Mouse (Mus musculus): ENCODE data around the gene Cyp27b1. TPM values are rescaled to one million over a fixed set of nuclear protein-coding genes. Genes with fewer than 3 reads are reported as not detected.
"Not testable (repeated sequence)": the region's sequence is repeated elsewhere in the genome, so short reads cannot be mapped to it uniquely, and the experiment has no call there.

Gene Cyp27b1
- polyA plus RNA-seq, 1 experiment from 2014 or later = not detected

GRCm38 (mm10) chr10:127050119-127050474 is 2.0 kb downstream of the Cyp27b1 start:
- 11% methylated on average over 10 of the region's 10 CpGs for WGBS (ENCODE audit: insufficient replicate concordance)
- H3K9me3 ChIP-seq (replicated peaks) = no peaks in the 10 kb centered on the region
- no peak overlapping the region for H3K9ac ChIP-seq
- H3K4me2 ChIP-seq = no peak overlapping the region
- H3K27me3 ChIP-seq = peaks cover 83% of the 10 kb centered on the region
- peaks cover 8% of the 10 kb centered on the region; the same call in 1 of the 2 replicates for H3K4me1 ChIP-seq (replicated peaks)
- H3K36me3 ChIP-seq (replicated peaks) = no peaks in the 10 kb centered on the region
- ATAC-seq (ENCODE audit: insufficient read depth) = no peak; the same call in 1 of the 2 replicates
- no peak overlapping the region for H3K4me3 ChIP-seq (replicated peaks)
- H3K27ac ChIP-seq (replicated peaks) = no peak overlapping the region

- H3K4me1 ChIP-seq (replicated peaks) = peaks cover 15% of the 10 kb centered on the region
- 49% methylated on average over 4 of the region's 4 CpGs for WGBS (ENCODE audit: insufficient replicate concordance)
- no peak overlapping the region for H3K4me3 ChIP-seq (replicated peaks)
- H3K27me3 ChIP-seq = peaks cover 99% of the 10 kb centered on the region
- H3K27ac ChIP-seq (replicated peaks) = no peak overlapping the region
- no peak for ATAC-seq (ENCODE audit: insufficient read depth)
- H3K4me2 ChIP-seq = no peak overlapping the region
- no peaks in the 10 kb centered on the region for H3K9me3 ChIP-seq (replicated peaks)
- H3K36me3 ChIP-seq (replicated peaks) = no peaks in the 10 kb centered on the region
- no peak overlapping the region for H3K9ac ChIP-seq
Observed at GRCm38 (mm10) chr10:127054646-127055045, 6.6 kb downstream of the Cyp27b1 start.

- H3K27ac ChIP-seq (replicated peaks) = no peak overlapping the region
- H3K27me3 ChIP-seq = peaks cover 99% of the 10 kb centered on the region
- no peak overlapping the region for H3K9ac ChIP-seq
- no peak overlapping the region for H3K4me2 ChIP-seq
- H3K36me3 ChIP-seq (replicated peaks) = no peaks in the 10 kb centered on the region
- H3K4me1 ChIP-seq (replicated peaks) = peaks cover 19% of the 10 kb centered on the region
- 37% methylated on average over 8 of the region's 8 CpGs for WGBS (ENCODE audit: insufficient replicate concordance)
- H3K9me3 ChIP-seq (replicated peaks) = no peaks in the 10 kb centered on the region
- H3K4me3 ChIP-seq (replicated peaks) = no peak overlapping the region
- no peak for ATAC-seq (ENCODE audit: insufficient read depth)
Observed at GRCm38 (mm10) chr10:127055406-127055805, 7.4 kb downstream of the Cyp27b1 start.

- H3K4me3 ChIP-seq (replicated peaks) = no peak overlapping the region
- peaks cover 20% of the 10 kb centered on the region for H3K4me1 ChIP-seq (replicated peaks)
- H3K9me3 ChIP-seq (replicated peaks) = no peaks in the 10 kb centered on the region
- 78% methylated on average over 20 of the region's 20 CpGs for WGBS (ENCODE audit: insufficient replicate concordance)
- H3K4me2 ChIP-seq = no peak overlapping the region
- no peak for ATAC-seq (ENCODE audit: insufficient read depth)
- H3K36me3 ChIP-seq (replicated peaks) = no peaks in the 10 kb centered on the region
- no peak overlapping the region for H3K9ac ChIP-seq
- no peak overlapping the region for H3K27ac ChIP-seq (replicated peaks)
- H3K27me3 ChIP-seq = peaks cover 99% of the 10 kb centered on the region
Observed at GRCm38 (mm10) chr10:127056490-127056889, 8.4 kb downstream of the Cyp27b1 start.

- no peak overlapping the region for H3K4me3 ChIP-seq (replicated peaks)
- no peaks in the 10 kb centered on the region for H3K9me3 ChIP-seq (replicated peaks)
- 2% methylated on average over 9 of the region's 9 CpGs for WGBS (ENCODE audit: insufficient replicate concordance)
- peaks cover 95% of the 10 kb centered on the region for H3K27me3 ChIP-seq
- H3K27ac ChIP-seq (replicated peaks) = no peak overlapping the region
- peak overlapping the region; percentile 89 for H3K4me2 ChIP-seq
- H3K4me1 ChIP-seq (replicated peaks) = peaks cover 30% of the 10 kb centered on the region
- ATAC-seq (ENCODE audit: insufficient read depth) = no peak
- no peaks in the 10 kb centered on the region for H3K36me3 ChIP-seq (replicated peaks)
- H3K9ac ChIP-seq = no peak overlapping the region
Observed at GRCm38 (mm10) chr10:127058161-127058560, 10.1 kb downstream of the Cyp27b1 start.

- ATAC-seq (ENCODE audit: insufficient read depth) = no peak
- H3K4me2 ChIP-seq = peak overlapping the region; percentile 89
- no peak overlapping the region for H3K27ac ChIP-seq (replicated peaks)
- peaks cover 89% of the 10 kb centered on the region for H3K27me3 ChIP-seq
- no peaks in the 10 kb centered on the region for H3K36me3 ChIP-seq (replicated peaks)
- H3K9me3 ChIP-seq (replicated peaks) = no peaks in the 10 kb centered on the region
- peaks cover 35% of the 10 kb centered on the region for H3K4me1 ChIP-seq (replicated peaks)
- no peak overlapping the region for H3K9ac ChIP-seq
- H3K4me3 ChIP-seq (replicated peaks) = peak overlapping the region; percentile 61; the same call in 1 of the 2 replicates
- 11% methylated on average over 8 of the region's 8 CpGs for WGBS (ENCODE audit: insufficient replicate concordance)
Observed at GRCm38 (mm10) chr10:127058708-127059107, 10.7 kb downstream of the Cyp27b1 start.

GRCm38 (mm10) chr10:127059174-127059967 is 11.3 kb downstream of the Cyp27b1 start:
- Histone ChIP-seq H3K9me3 (replicated peaks) (no peaks in the 10 kb centered on the region), H3K36me3 (replicated peaks) (no peaks in the 10 kb centered on the region), H3K27me3 (peaks cover 83% of the 10 kb centered on the region), H3K27ac (replicated peaks) (no peak overlapping the region), H3K4me1 (replicated peaks) (peaks cover 42% of the 10 kb centered on the region), H3K4me3 (replicated peaks) (peak overlapping the region; percentile 61), H3K9ac (peak overlapping the region; percentile 27; the same call in 1 of the 2 replicates), H3K4me2 (peak overlapping the region; percentile 89)
- ATAC-seq (ENCODE audit: insufficient read depth) = no peak
- under 1% methylated on average over 82 of the region's 92 CpGs for WGBS (ENCODE audit: insufficient replicate concordance)

- H3K9me3 ChIP-seq (replicated peaks) = no peaks in the 10 kb centered on the region
- H3K9ac ChIP-seq = peak within 1 kb of the TSS; percentile 27; the same call in 1 of the 2 replicates
- no peak within 1 kb of the TSS for H3K27ac ChIP-seq (replicated peaks)
- peaks cover 74% of the 10 kb centered on the region for H3K27me3 ChIP-seq
- H3K36me3 ChIP-seq (replicated peaks) = peaks cover 6% of the 10 kb centered on the region
- H3K4me2 ChIP-seq = peak within 1 kb of the TSS; percentile 89
- peaks cover 50% of the 10 kb centered on the region for H3K4me1 ChIP-seq (replicated peaks)
- WGBS (ENCODE audit: insufficient replicate concordance) = 2% methylated on average over 57 of the region's 72 CpGs
- peak within 1 kb of the TSS; percentile 61 for H3K4me3 ChIP-seq (replicated peaks)
- ATAC-seq (ENCODE audit: insufficient read depth) = no peak
Observed at GRCm38 (mm10) chr10:127059968-127060916, 12.2 kb downstream of the Cyp27b1 start, which contains the start of gene March9. TSS of gene March9 (minus strand) at chr10:127060184.

GRCm38 (mm10) chr10:127061085-127061484 is 13.0 kb downstream of the Cyp27b1 start:
- no peak overlapping the region for H3K27ac ChIP-seq (replicated peaks)
- no peak overlapping the region for H3K4me3 ChIP-seq (replicated peaks)
- H3K9me3 ChIP-seq (replicated peaks) = no peaks in the 10 kb centered on the region
- no peak overlapping the region for H3K4me2 ChIP-seq
- H3K4me1 ChIP-seq (replicated peaks) = peaks cover 59% of the 10 kb centered on the region
- no peak overlapping the region for H3K9ac ChIP-seq
- H3K36me3 ChIP-seq (replicated peaks) = peaks cover 14% of the 10 kb centered on the region
- ATAC-seq (ENCODE audit: insufficient read depth) = no peak
- 51% methylated on average over 5 of the region's 5 CpGs for WGBS (ENCODE audit: insufficient replicate concordance)
- peaks cover 66% of the 10 kb centered on the region for H3K27me3 ChIP-seq

- WGBS (ENCODE audit: insufficient replicate concordance) = 54% methylated on average over 2 of the region's 2 CpGs
- no peak for ATAC-seq (ENCODE audit: insufficient read depth)
- Histone ChIP-seq H3K4me1 (replicated peaks) (peaks cover 62% of the 10 kb centered on the region), H3K27me3 (peaks cover 61% of the 10 kb centered on the region), H3K9ac (no peak overlapping the region), H3K4me3 (replicated peaks) (no peak overlapping the region), H3K4me2 (no peak overlapping the region), H3K36me3 (replicated peaks) (peaks cover 18% of the 10 kb centered on the region), H3K9me3 (replicated peaks) (no peaks in the 10 kb centered on the region), H3K27ac (replicated peaks) (no peak overlapping the region)
Observed at GRCm38 (mm10) chr10:127061513-127061912, 13.5 kb downstream of the Cyp27b1 start.

GRCm38 (mm10) chr10:127062101-127062500 is 14.1 kb downstream of the Cyp27b1 start:
- H3K4me2 ChIP-seq; H3K4me3 ChIP-seq (replicated peaks); H3K27ac ChIP-seq (replicated peaks); H3K9ac ChIP-seq; H3K9me3 ChIP-seq (replicated peaks); ATAC-seq (ENCODE audit: insufficient read depth): not testable (repeated sequence)
- WGBS (ENCODE audit: insufficient replicate concordance) = 64% methylated on average over 4 of the region's 4 CpGs
- Histone ChIP-seq H3K4me1 (replicated peaks) (peaks cover 68% of the 10 kb centered on the region), H3K27me3 (peaks cover 57% of the 10 kb centered on the region), H3K36me3 (replicated peaks) (peaks cover 24% of the 10 kb centered on the region)

Measured in liver, embryonic 15.5 days (tissue).